Mouse (Mus musculus) macrophage (primary cell): Measurements from ENCODE around the gene Abtb1. TPM values are rescaled to one million over a fixed set of nuclear protein-coding genes. Genes with fewer than 3 reads are reported as not detected.

Source experiments
- H3K27ac ChIP-seq: fragments of 350-480 bp; formaldehyde crosslinking; 2 replicates; pipeline ENCODE4 v1.9.0; 2021
- H3K36me3 ChIP-seq: fragments of 350-480 bp; formaldehyde crosslinking; 2 replicates; pipeline ENCODE4 v1.9.0; 2021; ENCODE audit errors: inconsistent target
- H3K4me3 ChIP-seq: fragments of 350-480 bp; formaldehyde crosslinking; 2 replicates; pipeline ENCODE4 v1.9.0; 2021; ENCODE audit errors: inconsistent target
- H3K79me2 ChIP-seq: fragments of 350-480 bp; formaldehyde crosslinking; 2 replicates; pipeline ENCODE4 v1.9.0; 2021; ENCODE audit errors: inconsistent target
- WGBS: methylation state at CpG from one replicate; pipeline ENCODE4 v1.1.7; 2026; ENCODE audit warnings: inconsistent platforms; ENCODE audit not compliant: missing documents; 5-methylcytosine and 5-hydroxymethylcytosine counted together
- polyA plus RNA-seq: library from polyadenylated mRNA; stranded (reverse); fragments of 250-400 nt; gene quantifications from 3 replicates; pipeline ENCODE4 v1.2.4, GENCODE M21; 2018; ENCODE audit warnings: inconsistent platforms
- total RNA-seq, 78 experiments: library from RNA; depleted of rRNA; stranded (reverse); fragments of 250-400 nt; gene quantifications; 1 replicate in 9 of 78; 2 replicates in 24 of 78; 3 replicates in 43 of 78; 4 replicates in 2 of 78; pipeline ENCODE4 v1.2.4; 2018; ENCODE audit warnings: inconsistent platforms in 56 of 78

Abtb1 gene
- total RNA-seq (2018; cell fraction: chromatin; rRNA removed) = 100 to 1,000 TPM in 5 of 26 experiments, 10 to 100 TPM in 21; 19.7 to 132 (median 61.4) TPM
- 10 to 100 TPM; 13.7 to 42.8 (median 24.3) TPM for total RNA-seq (2018; cell fraction: cytosol; rRNA removed)
- 10 to 100 TPM; 19.0 to 90.2 (median 43.4) TPM for total RNA-seq (2018; cell fraction: nucleus; rRNA removed)
- 16.1 to 46.0 TPM (median 26.7 TPM) in 3 replicates for polyA plus RNA-seq

DNA sequence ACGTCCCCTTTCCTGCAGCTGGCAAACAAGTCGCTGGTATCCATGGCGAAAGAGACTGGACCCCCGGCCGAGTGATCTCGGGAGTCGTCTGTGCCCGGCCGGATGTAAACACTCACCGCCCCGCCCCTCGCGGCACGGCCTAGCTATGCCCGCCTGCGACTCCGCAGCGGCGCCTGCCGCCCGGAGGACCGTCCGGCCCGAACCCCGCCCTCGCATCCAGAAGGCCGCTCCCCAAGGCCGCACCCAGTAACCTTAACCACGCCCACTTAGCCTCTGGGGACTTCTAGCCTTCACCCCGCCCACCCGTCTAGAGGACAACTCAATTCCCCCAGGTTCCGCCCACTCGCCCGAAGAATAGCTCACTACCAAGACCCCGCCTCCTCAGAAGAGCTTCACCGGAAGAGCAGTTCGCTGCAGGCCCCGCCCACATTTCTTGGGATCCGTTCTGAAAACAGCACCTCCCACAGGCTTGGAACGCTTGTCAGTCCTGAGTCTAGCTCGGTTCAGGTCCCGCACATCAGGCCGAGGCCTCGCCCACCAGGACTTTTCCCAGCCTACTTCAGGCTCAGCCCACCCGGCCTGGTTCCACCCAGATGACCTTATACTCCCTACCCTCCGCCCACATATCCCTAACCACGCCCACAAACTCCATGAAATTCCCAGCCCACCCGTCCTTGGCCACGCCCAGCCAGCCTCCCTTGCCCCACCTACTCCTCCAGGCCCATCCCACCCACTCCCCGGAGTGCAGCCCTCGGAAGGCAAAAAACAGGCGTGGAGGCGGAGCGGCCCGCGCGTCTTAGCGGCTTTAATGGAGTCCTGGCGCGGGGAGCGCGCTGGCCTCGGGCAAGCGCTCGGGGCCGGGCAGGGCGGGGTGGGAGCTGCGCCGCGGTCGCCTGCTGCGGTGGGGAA lies at the start of gene Abtb1:
TSS of gene Abtb1 (minus strand) at position 204 of the 909 bp plus-strand sequence.
- Histone ChIP-seq H3K4me3 (peak within 1 kb of the TSS; percentile 94), H3K79me2 (peaks cover 17% of the 10 kb centered on the region; the same call in 1 of the 2 replicates), H3K36me3 (peaks cover 27% of the 10 kb centered on the region; the same call in 1 of the 2 replicates), H3K27ac (peak within 1 kb of the TSS; percentile 67)
- under 1% methylated on average over 63 of the region's 72 CpGs for WGBS

DNA sequence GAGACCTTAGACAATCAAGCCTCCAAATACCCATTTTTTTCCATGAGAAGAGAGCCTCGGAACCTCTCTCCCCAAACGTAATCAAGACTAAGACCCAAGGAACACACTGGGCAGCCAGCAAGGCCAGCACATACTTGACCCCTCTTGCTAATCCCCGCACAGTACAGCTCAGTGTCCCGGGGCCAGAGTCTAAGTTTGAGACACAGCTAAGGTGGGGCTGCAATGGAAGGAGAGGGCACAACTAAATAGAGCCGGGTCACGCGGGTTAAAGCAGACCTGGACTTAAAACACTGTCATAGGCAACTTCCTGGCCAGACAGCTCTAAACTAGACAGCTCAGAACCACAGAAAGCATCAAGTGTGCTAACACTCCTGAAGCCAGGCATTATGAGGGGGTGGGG lies 49.0 kb upstream of the Abtb1 start:
- H3K4me3 ChIP-seq = no peak overlapping the region
- H3K36me3 ChIP-seq = peaks cover 66% of the 10 kb centered on the region; the same call in 1 of the 2 replicates
- no peak overlapping the region for H3K27ac ChIP-seq
- WGBS = 96% methylated on average over 7 of the region's 7 CpGs
- H3K79me2 ChIP-seq = peaks cover 15% of the 10 kb centered on the region; the same call in 1 of the 2 replicates

DNA sequence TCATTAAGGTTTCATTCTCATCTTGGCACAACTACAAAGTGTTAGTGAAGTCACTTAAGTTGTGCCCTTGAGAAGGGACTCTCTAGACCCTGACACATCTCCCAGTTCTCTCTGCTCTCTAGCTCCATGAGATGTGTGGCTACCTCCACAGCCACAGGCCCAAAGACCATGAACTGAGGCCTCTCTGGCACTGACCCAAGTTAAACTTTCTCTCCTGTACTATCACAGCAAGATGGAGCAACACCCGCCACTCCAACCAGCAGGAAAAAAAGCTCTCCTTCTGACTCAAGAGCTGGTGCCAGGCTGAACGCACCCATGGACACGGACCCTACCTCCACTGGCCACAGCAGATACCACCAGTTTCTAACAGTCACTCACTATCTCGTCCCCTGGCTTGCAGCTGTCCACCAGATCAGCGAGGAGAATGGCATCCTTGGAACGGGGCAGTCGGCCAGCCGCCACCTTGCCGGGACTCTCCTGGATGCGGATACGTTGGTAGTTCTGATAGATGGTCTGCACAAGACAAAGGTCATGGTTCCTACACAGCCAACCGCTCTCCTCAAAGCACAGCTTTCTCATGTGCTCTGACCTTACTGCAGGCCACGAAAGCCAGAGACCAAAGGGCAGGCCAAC lies 47.7 kb upstream of the Abtb1 start:
- Histone ChIP-seq H3K36me3 (peaks cover 73% of the 10 kb centered on the region; the same call in 1 of the 2 replicates), H3K27ac (no peak overlapping the region), H3K4me3 (no peak overlapping the region), H3K79me2 (peaks cover 2% of the 10 kb centered on the region; the same call in 1 of the 2 replicates)
- WGBS = 85% methylated on average over 13 of the region's 13 CpGs

DNA sequence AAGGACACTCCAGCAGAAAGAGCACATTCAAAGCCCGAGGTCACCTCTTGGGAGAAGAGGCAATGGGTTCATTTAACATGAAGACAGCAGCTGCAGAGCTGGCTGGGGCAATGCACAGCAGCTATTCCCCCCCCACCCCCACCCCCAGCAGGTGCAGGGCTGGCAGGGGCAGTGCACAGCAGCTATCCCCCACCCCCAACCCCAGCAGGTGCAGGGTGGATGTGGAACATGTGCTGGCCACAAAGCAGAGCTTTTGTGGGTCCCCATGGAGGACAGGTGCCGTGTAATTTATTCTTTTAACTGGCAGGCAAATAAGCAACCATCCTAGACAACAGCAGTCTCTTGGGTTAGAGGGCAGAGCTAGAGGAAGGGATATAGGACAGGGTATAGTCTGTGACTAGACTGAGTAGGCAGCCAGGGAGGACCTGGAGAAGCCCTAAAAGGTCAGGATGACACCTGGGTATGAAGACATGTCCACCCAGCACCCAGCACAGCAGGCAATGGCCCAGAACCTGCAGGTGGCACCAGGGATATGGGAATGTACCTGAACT lies 44.7 kb upstream of the Abtb1 start:
- no peak overlapping the region for H3K27ac ChIP-seq
- H3K79me2 ChIP-seq = no peaks in the 10 kb centered on the region
- WGBS = 93% methylated on average over 2 of the region's 2 CpGs
- H3K36me3 ChIP-seq = peaks cover 72% of the 10 kb centered on the region; the same call in 1 of the 2 replicates
- no peak overlapping the region for H3K4me3 ChIP-seq

DNA sequence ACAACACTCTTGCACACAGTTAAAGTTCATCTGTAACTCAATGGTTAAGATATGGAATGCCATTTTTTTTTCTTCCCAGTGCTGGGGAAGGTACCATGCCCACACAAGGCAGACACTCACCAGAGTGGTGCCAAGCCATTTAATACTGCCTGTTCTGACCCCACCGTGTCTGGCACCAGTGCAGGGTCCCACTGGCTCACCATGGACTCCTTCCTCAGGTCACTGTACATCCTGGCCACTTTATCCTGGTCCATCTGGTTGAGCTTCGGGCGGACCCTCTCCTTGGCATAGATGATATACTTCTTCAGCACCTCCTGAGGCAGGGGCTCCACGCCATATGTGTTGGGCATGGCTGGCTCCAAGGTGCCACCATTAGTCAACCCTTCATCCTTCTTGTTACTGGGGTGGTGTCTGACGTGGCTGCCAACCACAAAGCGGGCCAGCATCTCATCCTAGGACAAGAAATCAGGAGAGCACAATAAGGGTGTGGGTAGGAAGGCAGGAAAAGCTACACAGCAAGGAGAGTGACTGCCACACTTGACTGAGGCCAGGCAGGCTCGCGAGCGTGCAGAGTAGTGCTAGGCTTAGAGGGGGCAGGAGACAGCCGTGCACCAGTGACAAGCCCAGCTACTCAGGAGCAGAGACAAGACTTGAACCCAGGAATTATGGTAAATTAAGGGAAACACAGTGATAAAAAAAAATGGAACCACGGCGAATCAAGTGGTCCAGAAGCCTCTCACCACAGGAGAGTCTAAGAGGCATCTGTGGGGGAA lies 44.0 kb upstream of the Abtb1 start:
- Histone ChIP-seq H3K4me3 (no peak overlapping the region), H3K79me2 (no peaks in the 10 kb centered on the region), H3K27ac (no peak overlapping the region), H3K36me3 (peaks cover 66% of the 10 kb centered on the region; the same call in 1 of the 2 replicates)
- 96% methylated on average over 12 of the region's 12 CpGs for WGBS

DNA sequence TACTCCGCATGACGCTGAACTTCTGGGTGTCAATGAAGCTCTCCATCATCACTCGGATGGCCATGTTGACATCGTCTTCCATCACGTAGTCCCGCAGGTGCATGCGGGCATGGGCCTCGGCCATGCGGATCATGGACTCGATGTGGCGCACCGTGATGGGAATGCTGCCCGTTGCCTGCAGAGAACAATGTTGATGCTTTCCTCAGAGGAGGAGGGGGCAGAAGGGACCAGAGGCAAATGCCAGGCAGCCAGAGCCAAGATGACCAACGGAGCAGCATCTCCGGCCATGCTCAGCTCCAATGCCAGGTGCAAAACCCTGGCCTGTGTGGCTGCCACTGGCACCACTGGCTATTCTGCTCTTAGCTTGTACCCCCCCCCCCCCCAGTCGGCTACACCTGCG lies 42.9 kb upstream of the Abtb1 start:
- Histone ChIP-seq H3K36me3 (peaks cover 56% of the 10 kb centered on the region; the same call in 1 of the 2 replicates), H3K4me3 (no peak overlapping the region), H3K79me2 (no peaks in the 10 kb centered on the region), H3K27ac (no peak overlapping the region)
- 96% methylated on average over 17 of the region's 17 CpGs for WGBS

DNA sequence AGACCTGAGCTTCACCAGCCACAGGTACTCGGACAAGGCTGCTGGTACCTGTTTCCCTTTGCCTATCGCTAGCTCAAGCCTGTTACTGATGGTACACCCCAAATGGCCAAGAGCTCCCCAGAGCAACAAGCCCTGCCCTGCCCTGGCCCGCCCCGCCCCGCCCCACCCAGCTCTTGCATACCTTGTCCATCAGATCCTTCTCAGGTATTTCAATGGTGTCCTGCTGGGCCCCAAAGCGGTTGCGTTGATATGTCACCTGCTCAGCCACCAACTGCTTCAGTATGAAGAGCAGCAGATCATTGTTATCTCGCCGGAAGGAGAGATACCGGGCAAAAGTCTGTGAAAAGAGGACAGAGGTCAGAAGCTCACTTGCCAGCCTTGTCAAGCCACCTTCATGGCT lies 42.4 kb upstream of the Abtb1 start:
- H3K79me2 ChIP-seq = no peaks in the 10 kb centered on the region
- no peak overlapping the region for H3K4me3 ChIP-seq
- H3K27ac ChIP-seq = no peak overlapping the region
- 96% methylated on average over 7 of the region's 10 CpGs for WGBS
- H3K36me3 ChIP-seq = peaks cover 51% of the 10 kb centered on the region; the same call in 1 of the 2 replicates

DNA sequence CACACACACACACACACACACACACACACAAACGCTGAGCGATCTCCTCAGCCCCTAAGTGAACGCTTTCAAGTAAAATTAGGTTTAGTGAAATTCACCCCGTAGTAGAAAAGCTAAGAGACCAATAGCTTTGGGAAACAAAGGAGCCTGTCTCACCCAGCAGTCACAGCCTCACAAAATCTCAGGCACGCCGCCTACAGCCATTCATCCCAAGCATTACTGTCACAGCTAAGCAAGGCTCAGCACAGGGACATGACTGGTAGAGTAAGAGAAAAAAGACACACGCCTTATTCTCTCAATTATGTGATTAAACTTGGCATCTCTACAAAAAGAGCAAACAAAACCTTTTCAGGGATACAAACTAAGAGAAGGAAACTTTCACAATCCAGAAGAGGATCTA lies 39.5 kb upstream of the Abtb1 start:
- Histone ChIP-seq H3K27ac (no peak overlapping the region), H3K36me3 (peaks cover 24% of the 10 kb centered on the region; the same call in 1 of the 2 replicates), H3K79me2 (no peaks in the 10 kb centered on the region), H3K4me3 (no peak overlapping the region)
- 94% methylated on average over 6 of the region's 7 CpGs for WGBS

DNA sequence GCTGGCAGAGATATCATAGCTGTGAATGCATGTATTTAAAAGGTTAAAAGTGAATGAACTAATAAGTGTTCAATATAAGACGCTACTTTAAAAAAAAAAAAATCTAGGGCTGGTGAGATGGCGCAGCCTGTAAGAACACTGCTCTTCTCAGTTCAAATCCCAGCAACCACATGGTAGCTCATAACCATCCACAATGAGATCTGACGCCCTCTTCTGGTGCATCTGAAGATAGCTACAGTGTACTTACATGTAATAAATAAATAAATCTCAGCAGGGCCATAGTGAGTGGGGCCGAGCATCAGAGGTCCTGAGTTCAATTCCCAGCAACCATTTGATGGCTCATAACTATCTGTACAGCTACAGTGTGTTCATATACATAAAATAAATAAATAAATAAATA lies 37.7 kb upstream of the Abtb1 start:
- no peaks in the 10 kb centered on the region for H3K79me2 ChIP-seq
- H3K36me3 ChIP-seq = peaks cover 15% of the 10 kb centered on the region; the same call in 1 of the 2 replicates
- no peak overlapping the region for H3K27ac ChIP-seq
- WGBS = 74% methylated on average over 4 of the region's 4 CpGs
- H3K4me3 ChIP-seq = no peak overlapping the region

DNA sequence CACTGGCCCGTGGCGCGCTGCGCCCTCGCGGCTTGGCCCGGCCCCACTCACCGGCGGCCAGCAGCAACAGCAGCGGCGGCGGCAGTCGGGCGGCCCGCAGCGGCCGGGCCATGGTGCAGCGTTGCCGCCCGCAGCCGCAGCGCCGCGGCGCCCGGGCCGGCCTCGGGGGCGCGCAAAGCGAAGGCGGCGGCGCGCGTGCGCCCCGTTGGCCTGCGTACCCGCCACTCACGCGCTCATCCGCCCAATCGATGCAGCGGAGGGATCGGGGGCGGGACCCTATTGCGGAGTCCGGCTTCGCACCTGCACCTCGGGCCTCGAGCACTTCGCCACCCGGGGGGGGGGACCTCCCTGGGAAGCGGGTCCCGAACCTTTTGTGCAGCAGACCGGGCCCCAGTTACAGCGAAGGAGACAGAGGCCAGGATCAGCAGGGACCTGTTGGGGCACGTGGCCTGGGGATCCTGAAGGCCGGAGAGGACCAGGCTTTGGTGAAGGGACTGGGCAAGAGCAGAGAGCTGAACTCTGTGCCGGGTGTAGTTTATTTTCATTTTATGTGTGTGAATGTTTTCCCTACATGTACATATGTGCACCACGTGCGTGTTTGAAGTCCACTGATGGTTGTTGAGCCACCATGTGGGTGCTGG lies 33.2 kb upstream of the Abtb1 start, which contains the start of gene Podxl2:
TSS of gene Podxl2 (minus strand) at position 177 of the 641 bp plus-strand sequence.
- H3K36me3 ChIP-seq = no peaks in the 10 kb centered on the region
- 8% methylated on average over 60 of the region's 63 CpGs for WGBS
- no peak within 1 kb of the TSS for H3K27ac ChIP-seq
- no peaks in the 10 kb centered on the region for H3K79me2 ChIP-seq
- H3K4me3 ChIP-seq = no peak within 1 kb of the TSS

DNA sequence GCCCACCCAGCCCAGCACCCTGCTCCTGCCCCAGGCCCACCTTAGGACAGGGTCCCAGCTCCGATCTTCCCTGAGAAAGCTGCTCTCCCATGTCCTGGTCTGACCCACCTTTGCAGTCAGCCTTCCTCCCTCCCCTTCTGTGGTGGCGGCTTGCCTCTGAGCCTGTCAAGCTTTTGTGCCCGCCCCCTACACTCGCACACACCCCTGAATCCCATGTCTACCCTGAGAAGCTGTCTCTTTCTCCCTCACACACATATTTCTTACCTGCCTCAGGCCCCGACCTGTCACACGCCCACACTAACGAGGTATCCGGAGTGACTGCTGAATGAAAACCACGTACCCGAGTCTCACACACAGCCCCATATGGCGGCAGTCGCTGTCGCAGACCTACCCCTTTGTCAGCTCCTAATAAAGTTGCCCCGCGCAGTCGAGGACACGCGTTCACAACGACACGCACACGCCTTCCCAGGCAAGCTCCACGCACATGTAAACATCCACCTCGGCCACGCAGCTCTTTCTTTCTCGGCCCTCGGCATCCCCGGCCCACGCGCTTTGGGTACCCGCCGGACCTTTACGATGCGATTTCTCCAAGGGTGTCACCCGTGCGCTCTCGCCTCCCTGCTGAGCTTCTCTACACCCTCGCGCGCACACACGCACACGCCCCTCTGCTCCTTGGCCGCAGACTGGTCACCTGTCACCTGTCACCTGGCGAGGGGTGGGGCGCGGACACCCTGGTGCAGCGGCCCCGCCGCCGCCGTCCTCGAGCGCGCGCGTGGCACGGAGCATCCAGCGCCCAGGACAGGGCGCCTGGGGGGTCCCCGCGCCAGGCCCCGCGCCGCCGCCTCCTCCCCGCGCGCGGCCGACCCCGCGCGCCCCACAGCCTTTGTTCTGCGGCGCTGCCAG lies 32.4 kb upstream of the Abtb1 start:
- H3K79me2 ChIP-seq = no peaks in the 10 kb centered on the region
- H3K4me3 ChIP-seq = no peak overlapping the region
- WGBS = 17% methylated on average over 57 of the region's 74 CpGs
- no peaks in the 10 kb centered on the region for H3K36me3 ChIP-seq
- H3K27ac ChIP-seq = no peak overlapping the region

DNA sequence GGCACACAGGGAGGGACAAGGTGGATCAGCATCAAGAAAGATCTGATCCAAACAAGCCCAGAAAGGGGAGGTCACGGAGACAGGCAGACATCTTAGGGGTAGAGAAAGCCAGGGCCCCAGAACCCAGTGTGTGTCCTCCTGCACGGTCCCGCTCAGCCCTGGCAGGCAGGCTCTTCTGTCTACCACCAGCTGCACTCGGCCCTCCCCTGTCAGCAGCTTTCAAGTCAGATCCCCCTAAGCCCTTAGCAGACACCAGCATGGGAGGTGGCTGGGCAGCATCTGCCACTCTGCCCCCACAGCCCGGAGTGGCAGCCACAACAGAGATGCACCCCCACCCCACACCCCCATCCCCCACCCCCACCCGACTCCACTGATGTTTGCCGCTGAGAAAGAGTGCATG lies 31.0 kb upstream of the Abtb1 start:
- WGBS = 75% methylated on average over 6 of the region's 7 CpGs
- H3K36me3 ChIP-seq = no peaks in the 10 kb centered on the region
- H3K4me3 ChIP-seq = no peak overlapping the region
- no peaks in the 10 kb centered on the region for H3K79me2 ChIP-seq
- no peak overlapping the region for H3K27ac ChIP-seq

DNA sequence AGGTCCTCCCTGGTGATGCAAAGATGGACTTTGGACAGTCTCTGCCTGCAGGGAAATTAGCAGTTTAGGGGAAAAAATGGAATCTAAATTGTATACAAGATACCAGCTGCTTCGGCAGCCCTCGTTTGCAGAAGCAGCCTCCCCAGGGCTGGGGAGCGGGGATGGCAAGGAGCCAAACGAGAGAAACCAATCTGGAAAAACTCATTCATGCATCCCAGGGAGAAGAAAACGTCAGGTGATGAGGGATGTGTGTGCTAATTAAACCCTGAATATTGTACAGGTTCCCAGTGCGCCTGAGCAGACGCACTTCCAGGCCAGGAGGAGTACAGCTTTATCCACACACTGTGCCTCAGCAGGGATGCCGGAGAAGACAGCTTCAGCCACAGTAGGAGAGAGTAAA lies 29.8 kb upstream of the Abtb1 start:
- H3K4me3 ChIP-seq = no peak overlapping the region
- no peaks in the 10 kb centered on the region for H3K36me3 ChIP-seq
- no peak overlapping the region for H3K27ac ChIP-seq
- H3K79me2 ChIP-seq = no peaks in the 10 kb centered on the region
- WGBS = 79% methylated on average over 8 of the region's 8 CpGs
